Mouse (Mus musculus) kidney, adult 9 months (tissue): Measurements from ENCODE around the gene Cog1.

Experiments used
- DNase-seq: peaks from one replicate; pipeline ENCODE4 v3.0.0; 2022

Cog1 gene

GRCm38 (mm10) chr11:113667704-113668103 is 18.7 kb downstream of the Cog1 start:
- no peak for DNase-seq

- no peak for DNase-seq
Measured at GRCm38 (mm10) chr11:113668857-113669256, 19.9 kb downstream of the Cog1 start.

GRCm38 (mm10) chr11:113669711-113670110 is 20.7 kb downstream of the Cog1 start:
- DNase-seq, result no peak

- no peak for DNase-seq
Measured at GRCm38 (mm10) chr11:113673614-113674013, 24.6 kb downstream of the Cog1 start.

GRCm38 (mm10) chr11:113674595-113674994 is 25.6 kb downstream of the Cog1 start:
- no peak for DNase-seq

- no peak for DNase-seq
Measured at GRCm38 (mm10) chr11:113676847-113677246, 27.9 kb downstream of the Cog1 start.

GRCm38 (mm10) chr11:113677378-113677777 is 28.4 kb downstream of the Cog1 start:
- no peak for DNase-seq

- DNase-seq, result peak; percentile 87
Measured at GRCm38 (mm10) chr11:113678373-113678772, 29.4 kb downstream of the Cog1 start.

- DNase-seq, result no peak
Measured at GRCm38 (mm10) chr11:113680954-113681353, 32.0 kb downstream of the Cog1 start.

GRCm38 (mm10) chr11:113681979-113682378 is 33.0 kb downstream of the Cog1 start:
- no peak for DNase-seq

GRCm38 (mm10) chr11:113682897-113683626 is 34.1 kb downstream of the Cog1 start:
- peak; percentile 46 for DNase-seq

- DNase-seq, result no peak
Measured at GRCm38 (mm10) chr11:113683627-113683956, 34.6 kb downstream of the Cog1 start.

GRCm38 (mm10) chr11:113683957-113684706 is 35.2 kb downstream of the Cog1 start, which contains the start of the genes Fam104a and D11Wsu47e:
TSS of gene Fam104a (minus strand) at chr11:113684155.
TSS of gene D11Wsu47e (plus strand) at chr11:113684412.
- peak; percentile 97 for DNase-seq

GRCm38 (mm10) chr11:113684707-113685426 is 35.9 kb downstream of the Cog1 start:
- DNase-seq, result no peak

- DNase-seq, result peak; percentile 32
Measured at GRCm38 (mm10) chr11:113687031-113687430, 38.1 kb downstream of the Cog1 start.

- DNase-seq, result no peak
Measured at GRCm38 (mm10) chr11:113690506-113690905, 41.5 kb downstream of the Cog1 start.

- DNase-seq, result peak; percentile 62
Measured at GRCm38 (mm10) chr11:113691318-113691717, 42.3 kb downstream of the Cog1 start.

- no peak for DNase-seq
Measured at GRCm38 (mm10) chr11:113691851-113692250, 42.9 kb downstream of the Cog1 start.

GRCm38 (mm10) chr11:113697571-113697970 is 48.6 kb downstream of the Cog1 start:
- DNase-seq, result no peak

- DNase-seq, result peak; percentile 92
Measured at GRCm38 (mm10) chr11:113698013-113698545, 49.1 kb downstream of the Cog1 start.

- DNase-seq, result no peak
Measured at GRCm38 (mm10) chr11:113699643-113700042, 50.7 kb downstream of the Cog1 start.

GRCm38 (mm10) chr11:113703758-113704157 is 54.8 kb downstream of the Cog1 start:
- peak; percentile 80 for DNase-seq

GRCm38 (mm10) chr11:113705966-113706652 is 57.1 kb downstream of the Cog1 start:
- no peak for DNase-seq
